Mouse (Mus musculus) thymus, adult 2 months (tissue): ENCODE measurements around the gene Mbtd1.

ENCODE experiments used
- CTCF ChIP-seq: fragments of 200-500 bp; IDR thresholded peaks from 2 replicates; pipeline ENCODE4 v1.5.1; 2012; ENCODE audit warnings: mild to moderate bottlenecking, control low read depth, low read length, moderate library complexity, borderline replicate concordance; ENCODE audit not compliant: control insufficient read depth, poor library complexity, insufficient read depth; ENCODE audit errors: extremely low read depth
- POLR2A ChIP-seq: fragments of 200-500 bp; IDR thresholded peaks from 2 replicates; pipeline ENCODE4 v1.6.1; 2012; ENCODE audit warnings: mild to moderate bottlenecking, low read length, control low read depth, moderate library complexity; ENCODE audit not compliant: control insufficient read depth, poor library complexity, insufficient read depth; ENCODE audit errors: extremely low read depth

- TF ChIP-seq CTCF = no peak
- no peak for TF ChIP-seq POLR2A
Observed at GRCm38 (mm10) chr11:93995111-93995719, 109.6 kb downstream of the Mbtd1 start.
